Mouse (Mus musculus): ENCODE results near the gene Nfkbil1. TPM values are rescaled to one million over a fixed set of nuclear protein-coding genes. Genes with fewer than 3 reads are reported as not detected.
A peak's percentile ranks its signal among the peaks of the same experiment; 100 is the strongest.

The Nfkbil1 gene
- polyA plus RNA-seq, 1 experiment from 2014 or later = 5.2 TPM

- Histone ChIP-seq H3K9ac (ENCODE audit: low read length) (peak within 1 kb of the TSS; percentile 85), H3K4me1 (ENCODE audit: control insufficient read depth, insufficient read depth, low read length) (peaks cover 4% of the 10 kb centered on the region; the same call in 1 of the 2 replicates), H3K36me3 (ENCODE audit: control insufficient read depth, insufficient read depth, low read length) (peaks cover 45% of the 10 kb centered on the region), H3K4me2 (ENCODE audit: low read length) (peak within 1 kb of the TSS; percentile 83), H3K4me3 (ENCODE audit: low read depth, low read length) (peak within 1 kb of the TSS; percentile 40), H3K27me3 (replicated peaks; ENCODE audit: control insufficient read depth, insufficient read depth, low read length) (no peaks in the 10 kb centered on the region), H3K9me3 (replicated peaks; ENCODE audit: control insufficient read depth, low read length) (no peaks in the 10 kb centered on the region), H3K27ac (ENCODE audit: low read depth, low read length) (peak within 1 kb of the TSS; percentile 90; the same call in 1 of the 2 replicates)
- ATAC-seq (no peak), DNase-seq (ENCODE audit: low spot score) (no peak)
- 74% methylated on average over 18 of the region's 18 CpGs for WGBS
Measured at GRCm38 (mm10) chr17:35233114-35233980, 2.2 kb downstream of the Nfkbil1 start, which contains the start of gene Atp6v1g2. Gene Atp6v1g2 (plus strand): TSS chr17:35233660.

- ATAC-seq (no peak), DNase-seq (ENCODE audit: low spot score) (no peak)
- H3K36me3 ChIP-seq (ENCODE audit: control insufficient read depth, insufficient read depth, low read length) = peaks cover 52% of the 10 kb centered on the region
- WGBS = 93% methylated on average over 5 of the region's 5 CpGs
- no peaks in the 10 kb centered on the region for H3K9me3 ChIP-seq (replicated peaks; ENCODE audit: control insufficient read depth, low read length)
- H3K4me2 ChIP-seq (ENCODE audit: low read length) = no peak overlapping the region
- peak overlapping the region; percentile 21; the same call in 1 of the 2 replicates for H3K9ac ChIP-seq (ENCODE audit: low read length)
- no peak overlapping the region for H3K4me3 ChIP-seq (ENCODE audit: low read depth, low read length)
- no peaks in the 10 kb centered on the region for H3K27me3 ChIP-seq (replicated peaks; ENCODE audit: control insufficient read depth, insufficient read depth, low read length)
- H3K4me1 ChIP-seq (ENCODE audit: control insufficient read depth, insufficient read depth, low read length) = peaks cover 4% of the 10 kb centered on the region; the same call in 1 of the 2 replicates
- no peak overlapping the region for H3K27ac ChIP-seq (ENCODE audit: low read depth, low read length)
Measured at GRCm38 (mm10) chr17:35232659-35233058, 2.9 kb downstream of the Nfkbil1 start.

GRCm38 (mm10) chr17:35232043-35232442 lies 3.5 kb downstream of the Nfkbil1 start:
- Histone ChIP-seq H3K4me1 (ENCODE audit: control insufficient read depth, insufficient read depth, low read length) (peaks cover 4% of the 10 kb centered on the region; the same call in 1 of the 2 replicates), H3K4me3 (ENCODE audit: low read depth, low read length) (no peak overlapping the region), H3K27ac (ENCODE audit: low read depth, low read length) (no peak overlapping the region), H3K9me3 (replicated peaks; ENCODE audit: control insufficient read depth, low read length) (no peaks in the 10 kb centered on the region), H3K9ac (ENCODE audit: low read length) (0 out of 2 replicates have a peak overlapping the region, but pooled peaks have one; percentile 1), H3K4me2 (ENCODE audit: low read length) (no peak overlapping the region; the same call in 1 of the 2 replicates), H3K27me3 (replicated peaks; ENCODE audit: control insufficient read depth, insufficient read depth, low read length) (no peaks in the 10 kb centered on the region), H3K36me3 (ENCODE audit: control insufficient read depth, insufficient read depth, low read length) (peaks cover 58% of the 10 kb centered on the region)
- ATAC-seq = no peak
- DNase-seq (ENCODE audit: low spot score) = peak; percentile 90
- WGBS = 17% methylated on average over 12 of the region's 12 CpGs

- H3K9ac ChIP-seq (ENCODE audit: low read length) = no peak overlapping the region
- no peak overlapping the region for H3K4me3 ChIP-seq (ENCODE audit: low read depth, low read length)
- H3K27ac ChIP-seq (ENCODE audit: low read depth, low read length) = no peak overlapping the region
- no peaks in the 10 kb centered on the region for H3K27me3 ChIP-seq (replicated peaks; ENCODE audit: control insufficient read depth, insufficient read depth, low read length)
- 96% methylated on average over 10 of the region's 10 CpGs for WGBS
- peaks cover 4% of the 10 kb centered on the region; the same call in 1 of the 2 replicates for H3K4me1 ChIP-seq (ENCODE audit: control insufficient read depth, insufficient read depth, low read length)
- no peak overlapping the region for H3K4me2 ChIP-seq (ENCODE audit: low read length)
- ATAC-seq (no peak), DNase-seq (ENCODE audit: low spot score) (no peak)
- peaks cover 64% of the 10 kb centered on the region for H3K36me3 ChIP-seq (ENCODE audit: control insufficient read depth, insufficient read depth, low read length)
- H3K9me3 ChIP-seq (replicated peaks; ENCODE audit: control insufficient read depth, low read length) = no peaks in the 10 kb centered on the region
Measured at GRCm38 (mm10) chr17:35231022-35231421, 4.6 kb downstream of the Nfkbil1 start.

- no peak for ATAC-seq
- no peak for DNase-seq (ENCODE audit: low spot score)
- WGBS = 90% methylated on average over 14 of the region's 14 CpGs
- H3K36me3 ChIP-seq (ENCODE audit: control insufficient read depth, insufficient read depth, low read length) = peaks cover 65% of the 10 kb centered on the region
- no peak overlapping the region for H3K27ac ChIP-seq (ENCODE audit: low read depth, low read length)
- H3K4me2 ChIP-seq (ENCODE audit: low read length) = no peak overlapping the region
- no peak overlapping the region for H3K9ac ChIP-seq (ENCODE audit: low read length)
- no peak overlapping the region for H3K4me3 ChIP-seq (ENCODE audit: low read depth, low read length)
- no peaks in the 10 kb centered on the region for H3K4me1 ChIP-seq (ENCODE audit: control insufficient read depth, insufficient read depth, low read length)
- H3K27me3 ChIP-seq (replicated peaks; ENCODE audit: control insufficient read depth, insufficient read depth, low read length) = no peaks in the 10 kb centered on the region
- H3K9me3 ChIP-seq (replicated peaks; ENCODE audit: control insufficient read depth, low read length) = no peaks in the 10 kb centered on the region
Measured at GRCm38 (mm10) chr17:35226561-35227046, 9.0 kb downstream of the Nfkbil1 start.

GRCm38 (mm10) chr17:35225456-35225855 lies 10.1 kb downstream of the Nfkbil1 start:
- 95% methylated on average over 5 of the region's 5 CpGs for WGBS
- H3K36me3 ChIP-seq (ENCODE audit: control insufficient read depth, insufficient read depth, low read length) = peaks cover 61% of the 10 kb centered on the region
- no peak for ATAC-seq

GRCm38 (mm10) chr17:35224641-35225040 lies 11.0 kb downstream of the Nfkbil1 start:
- H3K9ac ChIP-seq (ENCODE audit: low read length) = no peak overlapping the region
- 94% methylated on average over 4 of the region's 4 CpGs for WGBS

More at GRCm38 (mm10) chr17:35225456-35225855, 10.1 kb downstream of the Nfkbil1 start:
- H3K9me3 ChIP-seq (replicated peaks; ENCODE audit: control insufficient read depth, low read length) = no peaks in the 10 kb centered on the region
- no peak overlapping the region for H3K9ac ChIP-seq (ENCODE audit: low read length)
- no peak overlapping the region for H3K4me2 ChIP-seq (ENCODE audit: low read length)
- no peaks in the 10 kb centered on the region for H3K4me1 ChIP-seq (ENCODE audit: control insufficient read depth, insufficient read depth, low read length)
- H3K4me3 ChIP-seq (ENCODE audit: low read depth, low read length) = no peak overlapping the region
- no peak overlapping the region for H3K27ac ChIP-seq (ENCODE audit: low read depth, low read length)
- H3K27me3 ChIP-seq (replicated peaks; ENCODE audit: control insufficient read depth, insufficient read depth, low read length) = no peaks in the 10 kb centered on the region
- no peak for DNase-seq (ENCODE audit: low spot score)

GRCm38 (mm10) chr17:35222299-35222698 lies 13.3 kb downstream of the Nfkbil1 start:
- Histone ChIP-seq H3K4me2 (ENCODE audit: low read length) (no peak overlapping the region), H3K9ac (ENCODE audit: low read length) (no peak overlapping the region), H3K9me3 (replicated peaks; ENCODE audit: control insufficient read depth, low read length) (no peaks in the 10 kb centered on the region), H3K27me3 (replicated peaks; ENCODE audit: control insufficient read depth, insufficient read depth, low read length) (no peaks in the 10 kb centered on the region), H3K36me3 (ENCODE audit: control insufficient read depth, insufficient read depth, low read length) (peaks cover 46% of the 10 kb centered on the region), H3K4me1 (ENCODE audit: control insufficient read depth, insufficient read depth, low read length) (no peaks in the 10 kb centered on the region), H3K27ac (ENCODE audit: low read depth, low read length) (no peak overlapping the region), H3K4me3 (ENCODE audit: low read depth, low read length) (no peak overlapping the region)
- ATAC-seq (no peak), DNase-seq (ENCODE audit: low spot score) (no peak)
- WGBS = 85% methylated on average over 6 of the region's 6 CpGs

More at GRCm38 (mm10) chr17:35224641-35225040, 11.0 kb downstream of the Nfkbil1 start:
- H3K27me3 ChIP-seq (replicated peaks; ENCODE audit: control insufficient read depth, insufficient read depth, low read length) = no peaks in the 10 kb centered on the region
- H3K4me1 ChIP-seq (ENCODE audit: control insufficient read depth, insufficient read depth, low read length) = no peaks in the 10 kb centered on the region
- H3K36me3 ChIP-seq (ENCODE audit: control insufficient read depth, insufficient read depth, low read length) = peaks cover 61% of the 10 kb centered on the region
- no peak overlapping the region for H3K27ac ChIP-seq (ENCODE audit: low read depth, low read length)
- H3K4me3 ChIP-seq (ENCODE audit: low read depth, low read length) = no peak overlapping the region
- ATAC-seq = no peak
- no peaks in the 10 kb centered on the region for H3K9me3 ChIP-seq (replicated peaks; ENCODE audit: control insufficient read depth, low read length)
- no peak for DNase-seq (ENCODE audit: low spot score)
- H3K4me2 ChIP-seq (ENCODE audit: low read length) = no peak overlapping the region
